Mouse (Mus musculus): ENCODE results near the gene Scarf1.

DNA sequence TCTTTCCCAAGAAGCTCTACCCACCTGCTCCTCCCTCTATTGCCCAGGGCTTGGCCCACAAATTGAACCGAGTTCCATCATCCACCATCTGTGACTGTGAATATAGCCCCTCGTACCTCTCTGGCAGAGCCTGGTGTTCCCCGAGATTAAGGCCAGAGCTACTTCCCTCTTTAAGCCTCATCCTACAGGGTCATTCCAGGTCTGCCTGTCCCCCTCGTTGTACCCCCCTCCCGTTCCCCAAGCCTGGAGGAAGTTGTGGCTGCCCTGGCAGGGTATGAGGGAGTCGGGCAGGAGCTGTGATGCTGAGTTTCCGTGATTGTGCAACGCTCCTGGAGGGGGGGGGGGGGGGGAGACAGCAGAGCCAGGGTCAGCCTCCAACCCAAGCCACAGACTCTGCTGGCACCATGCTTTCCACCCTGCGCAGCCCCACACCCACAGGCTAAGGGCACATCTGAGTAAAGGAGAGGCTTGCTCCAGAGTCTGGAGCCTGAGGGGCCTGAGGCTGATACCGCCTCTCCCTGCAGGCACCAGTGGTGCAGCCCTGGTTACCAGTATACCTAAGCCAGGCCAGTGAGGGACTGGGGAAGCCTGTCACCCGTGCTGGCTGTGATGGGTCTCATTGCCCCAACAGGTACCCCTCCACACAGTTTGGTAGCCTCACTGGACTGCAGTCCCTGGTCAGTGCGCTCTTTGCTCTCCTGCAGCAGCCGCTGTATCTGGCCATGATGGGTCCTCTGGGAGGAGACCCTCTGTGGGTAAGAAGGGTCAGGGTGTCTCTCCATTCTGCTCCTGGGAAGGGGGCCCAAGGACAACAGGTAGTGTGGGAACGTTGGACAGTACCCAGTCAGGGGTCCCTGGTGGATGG is 58.0 kb downstream of the Scarf1 start:
- TF ChIP-seq CTCF (IDR thresholded peaks at IDR 0.05; ENCODE audit: borderline replicate concordance, insufficient read depth, low read depth, low read length) (0 out of 2 replicates have a peak, but pooled peaks have one; percentile 5), POLR2A (IDR thresholded peaks at IDR 0.05; ENCODE audit: borderline replicate concordance, insufficient read depth, low read length) (no peak)

Data from cerebellum, adult 2 months (tissue).